Mouse (Mus musculus) heart, adult 2 months (tissue): ENCODE results near the gene Atf1. TPM values are rescaled to one million over a fixed set of nuclear protein-coding genes. Genes with fewer than 3 reads are reported as not detected.

Experiments
- DNase-seq, 2 experiments: peaks; one replicate each; pipeline ENCODE4 v3.0.0; 2021
- H3K27ac ChIP-seq: fragments of 200-600 bp; 2 replicates; pipeline ENCODE4 v1.8.1; 2022
- H3K27me3 ChIP-seq: fragments of 200-500 bp; 2 replicates; pipeline ENCODE4 v1.6.1; 2012; ENCODE audit warnings: mild to moderate bottlenecking, low read length, inconsistent platforms, mixed read lengths; ENCODE audit not compliant: control insufficient read depth, insufficient read depth
- H3K36me3 ChIP-seq: fragments of 200-500 bp; 2 replicates; pipeline ENCODE4 v1.6.1; 2012; ENCODE audit warnings: low read length, inconsistent platforms; ENCODE audit not compliant: control insufficient read depth, insufficient read depth
- H3K4me1 ChIP-seq: fragments of 200-500 bp; 2 replicates; pipeline ENCODE4 v1.6.1; 2011; ENCODE audit warnings: low read length; ENCODE audit not compliant: control insufficient read depth, insufficient read depth
- H3K4me3 ChIP-seq: fragments of 200-600 bp; 2 replicates; pipeline ENCODE4 v1.8.1; 2022
- H3K79me2 ChIP-seq: fragments of 200-500 bp; replicated peaks from 2 replicates; pipeline ENCODE4 v1.6.1; 2012; ENCODE audit warnings: mild to moderate bottlenecking, inconsistent platforms, low read length, moderate library complexity, mixed read lengths; ENCODE audit not compliant: control insufficient read depth, insufficient read depth
- H3K9ac ChIP-seq: fragments of 200-500 bp; 2 replicates; pipeline ENCODE4 v1.6.1; 2012; ENCODE audit warnings: low read depth, mild to moderate bottlenecking, control low read depth, inconsistent platforms, low read length, mixed read lengths
- CTCF ChIP-seq: fragments of 200-600 bp; IDR thresholded peaks from 2 replicates; pipeline ENCODE4 v1.8.1; 2022; ENCODE audit warnings: antibody characterized with exemption, mild to moderate bottlenecking, moderate library complexity
- EP300 ChIP-seq: fragments of 200-500 bp; IDR thresholded peaks from 2 replicates; pipeline ENCODE4 v1.6.1; 2011; ENCODE audit warnings: low read depth, low read length, control low read depth; ENCODE audit not compliant: insufficient read depth
- POLR2A ChIP-seq: fragments of 200-500 bp; IDR thresholded peaks from 2 replicates; pipeline ENCODE4 v1.6.1; 2011; ENCODE audit warnings: mild to moderate bottlenecking, low read depth, low read length, control low read depth; ENCODE audit not compliant: insufficient read depth
- WGBS: fragments of 180-500 bp; shearing (Covaris S2); methylation state at CpG from one replicate; pipeline ENCODE4 v1.1.7; 2018; 5-methylcytosine and 5-hydroxymethylcytosine counted together
- intact Hi-C: fragments of 180-260 bp; cut with DNase I; formaldehyde crosslinking; loops from one replicate; pipeline ENCODE4 v1.15.1; 2025
- polyA plus RNA-seq: library from polyadenylated mRNA; depleted of rRNA; stranded (reverse); fragments of >200 nt; gene quantifications from 2 replicates; pipeline ENCODE4 v1.2.3, GENCODE M21; 2012
- total RNA-seq, 2 experiments: library from RNA; stranded (reverse); gene quantifications; 2 replicates each; pipeline ENCODE4 v1.2.3; 2021

Atf1 gene
- total and polyA plus RNA-seq, 3 experiments: 50.7 to 54.2 (median 53.9) TPM

DNA sequence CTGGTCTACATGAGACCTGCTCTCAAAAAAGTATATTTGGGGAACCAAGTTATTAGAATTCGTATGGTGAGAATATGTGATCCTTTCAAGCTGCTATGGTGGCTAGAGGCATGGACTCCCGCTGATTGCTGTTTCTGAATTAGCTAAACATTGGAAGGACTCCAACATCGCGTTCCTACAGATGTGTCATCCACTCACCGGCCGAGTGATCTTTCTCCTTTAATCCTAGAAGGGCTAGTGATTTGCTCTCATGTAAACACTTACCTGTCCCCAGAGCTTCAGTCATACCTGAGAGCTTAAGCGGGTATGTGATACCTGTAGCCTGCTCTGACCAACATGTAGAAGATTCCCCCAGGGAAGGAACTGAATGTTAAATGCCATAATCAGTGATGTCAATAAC is 6.7 kb upstream of the Atf1 start:
- no peak for TF ChIP-seq POLR2A
- no peak for TF ChIP-seq CTCF
- no peak for TF ChIP-seq EP300
- peaks cover 3% of the 10 kb centered on the region; the same call in 1 of the 2 replicates for H3K4me1 ChIP-seq

GRCm38 (mm10) chr15:100225381-100225780 is 2.2 kb upstream of the Atf1 start:
- Histone ChIP-seq H3K27me3 (no peaks in the 10 kb centered on the region), H3K36me3 (peaks cover 4% of the 10 kb centered on the region), H3K4me3 (no peak overlapping the region), H3K4me1 (peaks cover 11% of the 10 kb centered on the region), H3K9ac (no peak overlapping the region; the same call in 1 of the 2 replicates), H3K27ac (no peak overlapping the region), H3K79me2 (no peaks in the 10 kb centered on the region)
- no peak for DNase-seq
- WGBS: 90% methylated on average over 4 of the region's 4 CpGs
- no peak for TF ChIP-seq CTCF
- no peak for TF ChIP-seq EP300
- no peak for TF ChIP-seq POLR2A
- intact Hi-C loops: loop anchor here (5.0 kb wide), 2 partner anchors 98 to 188 kb away; partner anchors contain the start of gene Dip2b

More for the DNA sequence above, 6.7 kb upstream of the Atf1 start:
- Histone ChIP-seq H3K27me3 (no peaks in the 10 kb centered on the region), H3K79me2 (no peaks in the 10 kb centered on the region), H3K27ac (no peak overlapping the region), H3K9ac (no peak overlapping the region), H3K36me3 (no peaks in the 10 kb centered on the region), H3K4me3 (no peak overlapping the region)
- intact Hi-C loops: no loop called here
- 66% methylated on average over 7 of the region's 7 CpGs for WGBS
- no peak for DNase-seq

- Histone ChIP-seq H3K79me2 (no peaks in the 10 kb centered on the region), H3K27ac (peak overlapping the region; percentile 100; the same call in 1 of the 2 replicates), H3K4me3 (no peak overlapping the region), H3K9ac (no peak overlapping the region), H3K27me3 (no peaks in the 10 kb centered on the region), H3K4me1 (peaks cover 11% of the 10 kb centered on the region), H3K36me3 (peaks cover 6% of the 10 kb centered on the region)
- TF ChIP-seq POLR2A (no peak), CTCF (no peak), EP300 (no peak)
- intact Hi-C loops: loop anchor here (5.0 kb wide), 2 partner anchors 99 to 189 kb away; partner anchors contain the start of gene Dip2b
- DNase-seq: peak in 1 of 2 experiments; percentile 10
- 63% methylated on average over 1 of the region's 1 CpGs for WGBS
Measured at GRCm38 (mm10) chr15:100225891-100226290, 1.7 kb upstream of the Atf1 start.

DNA sequence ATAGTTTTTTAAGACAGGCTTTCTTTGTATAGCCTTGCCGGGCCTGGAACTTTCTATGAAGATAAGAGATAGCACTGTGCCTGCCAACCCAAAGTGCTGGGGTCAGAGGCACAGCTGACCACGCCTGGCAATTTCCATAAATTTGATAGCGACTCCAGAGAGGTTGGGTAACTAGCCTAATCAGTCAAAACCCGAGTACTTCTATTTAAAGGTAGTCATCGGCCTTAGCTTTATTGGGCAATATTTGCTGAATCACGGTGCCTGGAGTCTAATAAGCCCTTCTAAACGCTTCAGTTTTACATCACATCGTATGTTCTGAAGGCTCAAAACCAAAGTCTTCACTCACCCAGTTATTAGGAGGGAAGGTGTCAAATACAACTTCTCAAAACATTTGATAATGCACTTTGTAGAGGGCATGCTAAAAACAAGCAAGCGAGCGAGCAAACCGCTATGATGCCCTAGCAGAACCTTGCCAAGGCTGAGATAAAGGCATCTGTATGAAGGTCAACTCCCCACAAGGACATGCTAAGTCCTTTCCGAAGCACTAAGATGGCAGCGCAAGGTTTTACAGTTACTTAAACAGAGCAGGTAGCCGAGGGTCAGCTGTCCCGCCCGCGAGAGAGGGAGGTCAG is 472 bp upstream of the Atf1 start:
- peaks cover under 1% of the 10 kb centered on the region for H3K79me2 ChIP-seq
- H3K4me1 ChIP-seq: peaks cover 11% of the 10 kb centered on the region
- H3K27me3 ChIP-seq: no peaks in the 10 kb centered on the region
- intact Hi-C loops: loop anchor here (5.0 kb wide), 2 partner anchors 100 to 190 kb away; partner anchors contain the start of gene Dip2b
- under 1% methylated on average over 17 of the region's 17 CpGs for WGBS
- no peak for TF ChIP-seq CTCF
- peak; percentile 86; the same call in 1 of the 2 replicates for TF ChIP-seq EP300
- H3K4me3 ChIP-seq: peak overlapping the region; percentile 93
- peak; percentile 32 to 62 for DNase-seq
- peak overlapping the region; percentile 100 for H3K27ac ChIP-seq
- H3K36me3 ChIP-seq: peaks cover 12% of the 10 kb centered on the region
- peak overlapping the region; percentile 98 for H3K9ac ChIP-seq

- 7% methylated on average over 16 of the region's 16 CpGs for WGBS
- peaks cover 1% of the 10 kb centered on the region for H3K79me2 ChIP-seq
- intact Hi-C loops: loop anchor here (5.0 kb wide), 2 partner anchors 101 to 191 kb away; partner anchors contain the start of gene Dip2b
Measured at GRCm38 (mm10) chr15:100228535-100229336, 1.1 kb downstream of the Atf1 start.

More at GRCm38 (mm10) chr15:100228535-100229336, 1.1 kb downstream of the Atf1 start:
- DNase-seq: no peak
- Histone ChIP-seq H3K27ac (peak overlapping the region; percentile 96), H3K9ac (peak overlapping the region; percentile 99), H3K4me3 (peak overlapping the region; percentile 81), H3K27me3 (no peaks in the 10 kb centered on the region), H3K4me1 (peaks cover 11% of the 10 kb centered on the region), H3K36me3 (peaks cover 15% of the 10 kb centered on the region)
- TF ChIP-seq EP300: no peak
- TF ChIP-seq CTCF: peak; percentile 44
